Mouse (Mus musculus): ENCODE data around the gene Usp20.
A peak's percentile ranks its signal among the peaks of the same experiment; 100 is the strongest.

Gene Usp20

GRCm38 (mm10) chr2:31040487-31040886, 58.4 kb downstream of the Usp20 start:
- DNase-seq (ENCODE audit: low read depth): no peak

GRCm38 (mm10) chr2:31041386-31041785, 59.3 kb downstream of the Usp20 start:
- peak; percentile 78 for DNase-seq (ENCODE audit: low read depth)

- DNase-seq (ENCODE audit: low read depth): peak; percentile 62
Measured at GRCm38 (mm10) chr2:31042881-31043280, 60.8 kb downstream of the Usp20 start.

- DNase-seq (ENCODE audit: low read depth): no peak
Measured at GRCm38 (mm10) chr2:31043856-31044255, 61.8 kb downstream of the Usp20 start.

GRCm38 (mm10) chr2:31048037-31048436, 66.0 kb downstream of the Usp20 start:
- no peak for DNase-seq (ENCODE audit: low read depth)

- no peak for DNase-seq (ENCODE audit: low read depth)
Measured at GRCm38 (mm10) chr2:31052441-31052840, 70.4 kb downstream of the Usp20 start.

GRCm38 (mm10) chr2:31053426-31053825, 71.3 kb downstream of the Usp20 start:
- no peak for DNase-seq (ENCODE audit: low read depth)

GRCm38 (mm10) chr2:31053851-31054340, 71.8 kb downstream of the Usp20 start:
- DNase-seq (ENCODE audit: low read depth): no peak

GRCm38 (mm10) chr2:31056070-31056469, 74.0 kb downstream of the Usp20 start:
- DNase-seq (ENCODE audit: low read depth): no peak

GRCm38 (mm10) chr2:31057549-31058177, 75.6 kb downstream of the Usp20 start:
- no peak for DNase-seq (ENCODE audit: low read depth)

GRCm38 (mm10) chr2:31058443-31058842, 76.4 kb downstream of the Usp20 start:
- no peak for DNase-seq (ENCODE audit: low read depth)

GRCm38 (mm10) chr2:31060271-31060670, 78.2 kb downstream of the Usp20 start:
- DNase-seq (ENCODE audit: low read depth): no peak

GRCm38 (mm10) chr2:31060787-31061730, 79.0 kb downstream of the Usp20 start:
- no peak for DNase-seq (ENCODE audit: low read depth)

GRCm38 (mm10) chr2:31061868-31062628, 80.0 kb downstream of the Usp20 start:
- peak; percentile 57 for DNase-seq (ENCODE audit: low read depth)

GRCm38 (mm10) chr2:31066019-31066789, 84.1 kb downstream of the Usp20 start:
- DNase-seq (ENCODE audit: low read depth): no peak

- DNase-seq (ENCODE audit: low read depth): no peak
Measured at GRCm38 (mm10) chr2:31067059-31067595, 85.0 kb downstream of the Usp20 start.

- no peak for DNase-seq (ENCODE audit: low read depth)
Measured at GRCm38 (mm10) chr2:31067696-31068245, 85.7 kb downstream of the Usp20 start.

- peak; percentile 91 for DNase-seq (ENCODE audit: low read depth)
Measured at GRCm38 (mm10) chr2:31068246-31069113, 86.4 kb downstream of the Usp20 start.

- no peak for DNase-seq (ENCODE audit: low read depth)
Measured at GRCm38 (mm10) chr2:31069114-31069445, 87.0 kb downstream of the Usp20 start.

GRCm38 (mm10) chr2:31069506-31069905, 87.4 kb downstream of the Usp20 start:
- no peak for DNase-seq (ENCODE audit: low read depth)

Measured in NIH3T3 (cell line).